Mouse (Mus musculus) C2C12 (cell line): ENCODE results near the gene Lrriq3.

Experiments
- CEBPB ChIP-seq: IDR thresholded peaks from one replicate; pipeline ENCODE4 v1.6.1; 2011; ENCODE audit warnings: low read depth, mild to moderate bottlenecking, control low read depth, moderate library complexity
- CTCF ChIP-seq: IDR thresholded peaks from one replicate; pipeline ENCODE4 v1.5.1; 2011; ENCODE audit not compliant: control insufficient read depth, insufficient read depth, insufficient read length
- FOSL1 ChIP-seq: IDR thresholded peaks from one replicate; pipeline ENCODE4 v1.8.0; 2011; ENCODE audit warnings: mild to moderate bottlenecking, low read length; ENCODE audit not compliant: poor library complexity, insufficient read depth, severe bottlenecking
- MAX ChIP-seq: IDR thresholded peaks from one replicate; pipeline ENCODE4 v1.6.1; 2011; ENCODE audit warnings: mild to moderate bottlenecking, control low read depth
- MYOD1 ChIP-seq: IDR thresholded peaks from one replicate; pipeline ENCODE4 v1.6.1; 2011; ENCODE audit warnings: low read depth; ENCODE audit not compliant: control insufficient read depth, insufficient read length
- MYOG ChIP-seq: IDR thresholded peaks from one replicate; pipeline ENCODE4 v1.6.1; 2011; ENCODE audit not compliant: control insufficient read depth, insufficient read length; ENCODE audit errors: extremely low read depth
- USF1 ChIP-seq: IDR thresholded peaks from one replicate; pipeline ENCODE4 v1.6.1; 2011; ENCODE audit warnings: low read depth, mild to moderate bottlenecking, control low read depth, moderate library complexity

GRCm38 (mm10) chr3:155099266-155099665, 6.0 kb downstream of the Lrriq3 start:
- TF ChIP-seq CTCF = no peak
- no peak for TF ChIP-seq MYOG
- TF ChIP-seq USF1 = no peak
- no peak for TF ChIP-seq MYOD1
- no peak for TF ChIP-seq MAX
- no peak for TF ChIP-seq FOSL1
- no peak for TF ChIP-seq CEBPB
